Mouse (Mus musculus) MEL (cell line): ENCODE results near the gene Tnnc1. TPM values are rescaled to one million over a fixed set of nuclear protein-coding genes. Genes with fewer than 3 reads are reported as not detected.

ENCODE experiments used
- DNase-seq: peaks from one replicate; pipeline ENCODE4 v3.0.0; 2011; ENCODE audit warnings: low read depth, low spot score
- H3K27ac ChIP-seq: 2 replicates; pipeline ENCODE4 v1.5.1; 2012; ENCODE audit warnings: low read depth, mild to moderate bottlenecking, control low read depth, low read length, moderate library complexity; ENCODE audit not compliant: control insufficient read depth
- H3K27me3 ChIP-seq, 2 experiments: fragments of 150-350 bp in 1 of 2; sonication (generic) in 1 of 2; 2 replicates each; pipeline ENCODE4 v1.6.1; 2012; ENCODE audit warnings: low read length in 2 of 2, mild to moderate bottlenecking in 2 of 2, improper control_type of control experiment in 1 of 2, moderate library complexity in 1 of 2; ENCODE audit not compliant: insufficient read depth in 2 of 2, control insufficient read depth in 1 of 2
- H3K36me3 ChIP-seq, 2 experiments: 2 replicates each; pipeline ENCODE4 v1.6.1; 2012 to 2014; ENCODE audit warnings: low read length in 2 of 2, improper control_type of control experiment in 1 of 2, inconsistent platforms in 1 of 2, mild to moderate bottlenecking in 1 of 2; ENCODE audit not compliant: insufficient read depth in 2 of 2, control insufficient read depth in 1 of 2
- H3K4me1 ChIP-seq, 2 experiments: fragments of 150-350 bp in 1 of 2; sonication (generic) in 1 of 2; 2 replicates each; pipeline ENCODE4 v1.6.1; 2012; ENCODE audit warnings: low read length in 2 of 2, improper control_type of control experiment in 1 of 2, mild to moderate bottlenecking in 1 of 2; ENCODE audit not compliant: insufficient read depth in 2 of 2, control insufficient read depth in 1 of 2
- H3K4me3 ChIP-seq, 2 experiments: fragments of 150-350 bp in 1 of 2; sonication (generic) in 1 of 2; 2 replicates each; pipeline ENCODE4 v1.5.1; 2012; ENCODE audit warnings: low read depth in 2 of 2, low read length in 2 of 2, mild to moderate bottlenecking in 2 of 2, moderate library complexity in 2 of 2, control low read depth in 1 of 2, improper control_type of control experiment in 1 of 2; ENCODE audit not compliant: control insufficient read depth in 1 of 2, insufficient read depth in 1 of 2
- H3K79me2 ChIP-seq: 2 replicates; pipeline ENCODE4 v1.6.1; 2012; ENCODE audit warnings: mild to moderate bottlenecking, low read length, moderate library complexity; ENCODE audit not compliant: control insufficient read depth, poor library complexity, insufficient read depth
- H3K9ac ChIP-seq: 2 replicates; pipeline ENCODE4 v1.6.1; 2012; ENCODE audit warnings: low read depth, mild to moderate bottlenecking, control low read depth, low read length, moderate library complexity; ENCODE audit not compliant: control insufficient read depth, poor library complexity, severe bottlenecking
- H3K9me3 ChIP-seq: fragments of 150-350 bp; sonication (generic); replicated peaks from 2 replicates; pipeline ENCODE4 v1.6.1; 2012; ENCODE audit warnings: mild to moderate bottlenecking, low read length, improper control_type of control experiment, moderate library complexity; ENCODE audit not compliant: insufficient read depth
- BHLHE40 ChIP-seq: IDR thresholded peaks from 2 replicates; pipeline ENCODE4 v1.6.1; 2012; ENCODE audit warnings: low read depth, mild to moderate bottlenecking, inconsistent platforms, low read length, improper control_type of control experiment, borderline replicate concordance
- CHD1 ChIP-seq: IDR thresholded peaks from 2 replicates; pipeline ENCODE4 v1.6.1; 2012; ENCODE audit warnings: low read depth, mild to moderate bottlenecking, inconsistent platforms, low read length, improper control_type of control experiment
- CHD2 ChIP-seq: IDR thresholded peaks from 2 replicates; pipeline ENCODE4 v1.6.1; 2011; ENCODE audit warnings: low read length, improper control_type of control experiment
- CTCF ChIP-seq, 3 experiments: IDR thresholded peaks in 2 of 3; conservative IDR thresholded peaks in 1 of 3; 2 replicates each; pipeline ENCODE4 v1.5.1; 2011 to 2012; ENCODE audit warnings: low read length in 3 of 3, low read depth in 2 of 3, mild to moderate bottlenecking in 2 of 3, improper control_type of control experiment in 1 of 3, inconsistent platforms in 1 of 3, mixed read lengths in 1 of 3, moderate library complexity in 1 of 3; ENCODE audit not compliant: control insufficient read depth in 1 of 3, insufficient read depth in 1 of 3, poor library complexity in 1 of 3, severe bottlenecking in 1 of 3
- E2F4 ChIP-seq: IDR thresholded peaks from 2 replicates; pipeline ENCODE4 v1.6.1; 2011; ENCODE audit warnings: low read depth, low read length, improper control_type of control experiment, borderline replicate concordance
- ETS1 ChIP-seq: IDR thresholded peaks from 2 replicates; pipeline ENCODE4 v1.6.1; 2012; ENCODE audit warnings: low read depth, mild to moderate bottlenecking, inconsistent platforms, low read length, improper control_type of control experiment, moderate library complexity
- GABPA ChIP-seq: IDR thresholded peaks from 2 replicates; pipeline ENCODE4 v1.6.1; 2012; ENCODE audit warnings: low read depth, mild to moderate bottlenecking, inconsistent platforms, low read length, improper control_type of control experiment, moderate library complexity
- GATA1 ChIP-seq: IDR thresholded peaks from 2 replicates; pipeline ENCODE4 v1.6.1; 2011; ENCODE audit warnings: low read depth, low read length, improper control_type of control experiment
- HCFC1 ChIP-seq: IDR thresholded peaks from 2 replicates; pipeline ENCODE4 v1.6.1; 2012; ENCODE audit warnings: low read depth, mild to moderate bottlenecking, inconsistent platforms, low read length, improper control_type of control experiment, moderate library complexity
- KAT2A ChIP-seq: conservative IDR thresholded peaks from 2 replicates; pipeline ENCODE4 v1.6.1; 2012; ENCODE audit warnings: low read depth, low read length, improper control_type of control experiment, inconsistent platforms
- MAX ChIP-seq: IDR thresholded peaks from 2 replicates; pipeline ENCODE4 v1.6.1; 2011; ENCODE audit warnings: low read length, improper control_type of control experiment
- MAZ ChIP-seq: IDR thresholded peaks from 2 replicates; pipeline ENCODE4 v1.6.1; 2012; ENCODE audit warnings: low read depth, mild to moderate bottlenecking, inconsistent platforms, low read length, improper control_type of control experiment
- MXI1 ChIP-seq: IDR thresholded peaks from 2 replicates; pipeline ENCODE4 v1.6.1; 2011; ENCODE audit warnings: mild to moderate bottlenecking, low read depth, low read length, improper control_type of control experiment
- MYB ChIP-seq: IDR thresholded peaks from 2 replicates; pipeline ENCODE4 v1.6.1; 2011; ENCODE audit warnings: mild to moderate bottlenecking, low read depth, low read length, improper control_type of control experiment
- MYC ChIP-seq: IDR thresholded peaks from 2 replicates; pipeline ENCODE4 v1.6.1; 2011; ENCODE audit warnings: low read depth, mild to moderate bottlenecking, low read length, improper control_type of control experiment, moderate library complexity
- NELFE ChIP-seq: IDR thresholded peaks from 2 replicates; pipeline ENCODE4 v1.6.1; 2011; ENCODE audit warnings: low read depth, low read length, improper control_type of control experiment
- NRF1 ChIP-seq: IDR thresholded peaks from 2 replicates; pipeline ENCODE4 v1.6.1; 2014; ENCODE audit warnings: low read depth, mild to moderate bottlenecking, inconsistent platforms, low read length, improper control_type of control experiment, moderate library complexity; ENCODE audit not compliant: poor library complexity, insufficient read depth, severe bottlenecking
- POLR2A ChIP-seq, 2 experiments: IDR thresholded peaks; 2 replicates each; pipeline ENCODE4 v1.6.1; 2011 to 2012; ENCODE audit warnings: low read length in 2 of 2, mild to moderate bottlenecking in 2 of 2, control low read depth in 1 of 2, improper control_type of control experiment in 1 of 2, low read depth in 1 of 2, moderate library complexity in 1 of 2; ENCODE audit not compliant: control insufficient read depth in 1 of 2, insufficient read depth in 1 of 2, poor library complexity in 1 of 2
- POLR2AphosphoS2 ChIP-seq: IDR thresholded peaks from 2 replicates; pipeline ENCODE4 v1.6.1; 2011; ENCODE audit warnings: low read length, improper control_type of control experiment
- POLR2AphosphoS5 ChIP-seq: IDR thresholded peaks from 2 replicates; pipeline ENCODE4 v1.6.1; 2012; ENCODE audit warnings: low read depth, borderline replicate concordance, mild to moderate bottlenecking, inconsistent platforms, low read length, moderate library complexity, mixed read lengths
- RAD21 ChIP-seq: IDR thresholded peaks from 2 replicates; pipeline ENCODE4 v1.6.1; 2011; ENCODE audit warnings: mild to moderate bottlenecking, low read depth, low read length, improper control_type of control experiment
- SIN3A ChIP-seq: IDR thresholded peaks from 2 replicates; pipeline ENCODE4 v1.6.1; 2012; ENCODE audit warnings: low read length, improper control_type of control experiment, inconsistent platforms
- TAL1 ChIP-seq: IDR thresholded peaks from 2 replicates; pipeline ENCODE4 v1.6.1; 2012; ENCODE audit warnings: mild to moderate bottlenecking, inconsistent platforms, low read length, moderate library complexity, mixed read lengths
- TBP ChIP-seq: IDR thresholded peaks from 2 replicates; pipeline ENCODE4 v1.8.0; 2011; ENCODE audit warnings: low read depth, low read length, improper control_type of control experiment
- USF2 ChIP-seq, 2 experiments: IDR thresholded peaks; 2 replicates each; pipeline ENCODE4 v1.6.1; 2011 to 2012; ENCODE audit warnings: improper control_type of control experiment in 2 of 2, low read length in 2 of 2, borderline replicate concordance in 1 of 2, inconsistent platforms in 1 of 2, low read depth in 1 of 2, mild to moderate bottlenecking in 1 of 2; ENCODE audit not compliant: insufficient read depth in 1 of 2
- ZKSCAN1 ChIP-seq: IDR thresholded peaks from 2 replicates; pipeline ENCODE4 v1.6.1; 2012; ENCODE audit warnings: low read depth, mild to moderate bottlenecking, inconsistent platforms, low read length, improper control_type of control experiment, moderate library complexity
- polyA plus RNA-seq, 2 experiments: library from polyadenylated mRNA; stranded (reverse) in 1 of 2; unstranded in 1 of 2; fragments of >175 nt in 1 of 2; fragments of >200 nt in 1 of 2; gene quantifications; 2 replicates each; pipeline versions ENCODE4 v1.2.1 to v1.2.4; 2012; ENCODE audit warnings: low replicate concordance in 2 of 2, low read depth in 1 of 2; ENCODE audit not compliant: insufficient read length in 2 of 2, insufficient read depth in 1 of 2, missing spikeins in 1 of 2
- total RNA-seq: library from RNA; depleted of rRNA; stranded (reverse); fragments of 300-350 nt; gene quantifications from 2 replicates; pipeline ENCODE4 v1.2.3, GENCODE M21; 2012

The Tnnc1 gene
- total and polyA plus RNA-seq, 3 experiments, result 0.19 TPM; not detected in 2

DNA sequence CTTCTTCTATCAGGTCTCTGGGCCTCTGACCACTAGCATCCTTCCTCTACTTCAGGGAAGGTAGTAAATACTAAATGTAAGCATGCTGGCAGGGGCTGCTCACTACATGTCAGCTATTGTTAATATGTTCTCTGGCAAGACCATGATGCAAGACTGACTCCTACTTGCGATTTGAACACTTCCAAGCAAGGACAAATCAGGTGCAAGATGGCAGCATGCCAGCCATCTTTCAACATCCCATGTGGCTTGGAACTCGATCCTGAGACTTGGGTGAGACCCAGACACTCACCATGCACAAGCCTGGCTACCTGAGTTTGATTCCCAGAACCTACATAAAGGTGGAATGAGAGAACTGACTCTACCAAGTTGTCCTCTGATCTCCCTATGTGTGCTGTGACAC, 16.2 kb upstream of the Tnnc1 start:
- Histone ChIP-seq H3K9ac (no peak overlapping the region), H3K36me3 (peaks cover 0 to 30% of the 10 kb centered on the region in 2 experiments; a peak in 2 of 4 replicates), H3K27ac (no peak overlapping the region), H3K27me3 (no peaks in the 10 kb centered on the region)
- DNase-seq, result no peak
- no peak for TF ChIP-seq GATA1
- no peak for TF ChIP-seq RAD21
- TF ChIP-seq POLR2A (IDR thresholded peaks at IDR 0.05; ENCODE audit: control insufficient read depth in 1 of 2, insufficient read depth in 1 of 2, low read depth in 1 of 2, low read length in 2 of 2, poor library complexity in 1 of 2), result peak in 1 of 2 experiments; percentile 6; a peak in 1 of 4 replicates
- TF ChIP-seq, all 39 proteins: peak for 1
- no peak overlapping the region for H3K4me3 ChIP-seq
- no peaks in the 10 kb centered on the region for H3K9me3 ChIP-seq
- no peaks in the 10 kb centered on the region for H3K79me2 ChIP-seq
- H3K4me1 ChIP-seq, result no peaks in the 10 kb centered on the region

DNA sequence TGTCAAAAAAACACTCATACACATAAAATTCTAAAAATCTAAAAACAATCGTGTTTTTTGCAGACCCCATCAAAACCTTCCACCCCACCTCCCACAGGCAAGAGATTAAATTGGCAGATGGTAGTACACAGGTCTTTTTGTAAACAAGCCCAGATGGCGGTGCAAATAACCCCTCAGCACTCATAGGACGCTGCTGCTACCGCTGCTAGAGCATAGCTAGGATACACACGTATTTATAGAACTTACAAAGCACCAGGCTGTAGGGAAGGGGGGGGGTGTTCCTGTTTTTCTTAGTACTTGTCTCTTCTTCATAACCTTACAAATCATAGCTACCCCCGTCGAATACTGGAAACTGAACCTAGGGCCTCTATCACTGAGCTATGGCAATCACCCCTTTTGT, 14.3 kb upstream of the Tnnc1 start:
- Histone ChIP-seq H3K36me3 (peaks cover 3 to 14% of the 10 kb centered on the region in 2 experiments; a peak in 3 of 4 replicates), H3K27me3 (no peaks in the 10 kb centered on the region), H3K79me2 (no peaks in the 10 kb centered on the region), H3K9me3 (no peaks in the 10 kb centered on the region), H3K4me1 (peaks cover 0 to 6% of the 10 kb centered on the region in 2 experiments; a peak in 2 of 4 replicates), H3K27ac (no peak overlapping the region), H3K4me3 (no peak overlapping the region), H3K9ac (no peak overlapping the region)
- no peak for TF ChIP-seq BHLHE40
- no peak for TF ChIP-seq USF2 (IDR thresholded peaks at IDR 0.05; ENCODE audit: borderline replicate concordance in 1 of 2, insufficient read depth in 1 of 2, low read depth in 1 of 2, low read length in 2 of 2)
- no peak for TF ChIP-seq KAT2A
- no peak for TF ChIP-seq POLR2A (IDR thresholded peaks at IDR 0.05; ENCODE audit: control insufficient read depth in 1 of 2, insufficient read depth in 1 of 2, low read depth in 1 of 2, low read length in 2 of 2, poor library complexity in 1 of 2)
- no peak for TF ChIP-seq TBP
- TF ChIP-seq HCFC1, result no peak
- no peak for TF ChIP-seq ZKSCAN1
- TF ChIP-seq GABPA, result no peak
- TF ChIP-seq MAX, result no peak
- TF ChIP-seq SIN3A, result no peak
- no peak for TF ChIP-seq MAZ
- no peak for TF ChIP-seq MYC
- TF ChIP-seq NELFE, result no peak
- no peak for DNase-seq

GRCm38 (mm10) chr14:31194441-31194840, 13.7 kb upstream of the Tnnc1 start:
- H3K27me3 ChIP-seq, result no peaks in the 10 kb centered on the region
- H3K36me3 ChIP-seq, result peaks cover 3 to 11% of the 10 kb centered on the region in 2 experiments; a peak in 3 of 4 replicates
- H3K27ac ChIP-seq, result no peak overlapping the region
- DNase-seq, result no peak
- H3K4me1 ChIP-seq, result peaks cover 0 to 6% of the 10 kb centered on the region in 2 experiments; a peak in 2 of 4 replicates
- H3K4me3 ChIP-seq, result no peak overlapping the region
- H3K9ac ChIP-seq, result no peak overlapping the region
- H3K79me2 ChIP-seq, result no peaks in the 10 kb centered on the region
- H3K9me3 ChIP-seq, result no peaks in the 10 kb centered on the region
- TF ChIP-seq RAD21 (no peak), MYB (no peak), NRF1 (no peak), MAZ (no peak), MAX (no peak), E2F4 (no peak), MXI1 (no peak), ETS1 (no peak), POLR2AphosphoS2 (no peak), NELFE (no peak), HCFC1 (no peak), KAT2A (no peak), POLR2A (IDR thresholded peaks at IDR 0.05; ENCODE audit: control insufficient read depth in 1 of 2, insufficient read depth in 1 of 2, low read depth in 1 of 2, low read length in 2 of 2, poor library complexity in 1 of 2) (no peak), CTCF (IDR thresholded peaks at IDR 0.05 in 2 of 3, conservative IDR thresholded peaks at IDR 0.05 in 1 of 3; ENCODE audit: control insufficient read depth in 1 of 3, insufficient read depth in 1 of 3, low read depth in 2 of 3, low read length in 3 of 3, poor library complexity in 1 of 3, severe bottlenecking in 1 of 3) (no peak), TAL1 (no peak), POLR2AphosphoS5 (no peak), CHD2 (no peak), GATA1 (no peak), CHD1 (no peak)
